Mouse (Mus musculus): ENCODE data around the gene Rev3l. TPM values are rescaled to one million over a fixed set of nuclear protein-coding genes. Genes with fewer than 3 reads are reported as not detected.
A peak's percentile ranks its signal among the peaks of the same experiment; 100 is the strongest.

The Rev3l gene
- total RNA-seq (2021) = 10 to 100 TPM; 70.6 to 71.0 TPM

- peak; percentile 87 to 98 for DNase-seq (ENCODE audit: extremely low spot score in 1 of 2, low spot score in 2 of 2)
- intact Hi-C loops (cut with DNase I) = loop anchor here (5.0 to 10.0 kb wide), 5 partner anchors 100 to 557 kb away; no protein-coding TSS in a partner anchor
Measured at GRCm38 (mm10) chr10:39731736-39732265, at the start of gene Rev3l. Gene Rev3l, plus strand, starts transcription at chr10:39732118.

GRCm38 (mm10) chr10:39682556-39682955 lies 49.4 kb upstream of the Rev3l start:
- intact Hi-C loops (cut with DNase I) = no loop called here
- DNase-seq (ENCODE audit: extremely low spot score in 1 of 2, low spot score in 2 of 2) = no peak

- intact Hi-C loops (cut with DNase I) = no loop called here
- no peak for DNase-seq (ENCODE audit: extremely low spot score in 1 of 2, low spot score in 2 of 2)
Measured at GRCm38 (mm10) chr10:39683481-39683880, 48.4 kb upstream of the Rev3l start.

DNA sequence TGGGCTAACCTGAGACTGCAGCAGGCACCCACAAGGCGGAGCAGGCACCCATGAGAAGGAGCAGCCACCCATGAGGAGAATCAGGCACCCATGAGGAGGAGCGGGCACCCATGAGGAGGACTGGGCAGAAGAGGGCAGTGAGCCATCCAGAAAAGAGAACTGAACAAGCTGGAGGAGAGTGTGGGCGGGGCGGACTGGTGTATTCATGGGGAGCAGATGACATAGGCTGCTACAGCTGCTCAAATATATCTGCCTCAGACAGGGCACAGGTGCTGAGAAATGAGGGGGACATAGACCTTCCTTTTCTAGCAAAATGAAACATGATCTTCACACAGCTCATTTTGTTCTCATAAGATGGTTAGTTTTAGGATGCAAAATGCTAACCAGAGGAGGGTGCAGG lies 45.1 kb upstream of the Rev3l start:
- peak in 1 of 2 experiments; percentile 44 for DNase-seq (ENCODE audit: extremely low spot score in 1 of 2, low spot score in 2 of 2)
- intact Hi-C loops (cut with DNase I) = no loop called here

- no peak for DNase-seq (ENCODE audit: extremely low spot score in 1 of 2, low spot score in 2 of 2)
- intact Hi-C loops (cut with DNase I) = no loop called here
Measured at GRCm38 (mm10) chr10:39687851-39688250, 44.1 kb upstream of the Rev3l start.

DNA sequence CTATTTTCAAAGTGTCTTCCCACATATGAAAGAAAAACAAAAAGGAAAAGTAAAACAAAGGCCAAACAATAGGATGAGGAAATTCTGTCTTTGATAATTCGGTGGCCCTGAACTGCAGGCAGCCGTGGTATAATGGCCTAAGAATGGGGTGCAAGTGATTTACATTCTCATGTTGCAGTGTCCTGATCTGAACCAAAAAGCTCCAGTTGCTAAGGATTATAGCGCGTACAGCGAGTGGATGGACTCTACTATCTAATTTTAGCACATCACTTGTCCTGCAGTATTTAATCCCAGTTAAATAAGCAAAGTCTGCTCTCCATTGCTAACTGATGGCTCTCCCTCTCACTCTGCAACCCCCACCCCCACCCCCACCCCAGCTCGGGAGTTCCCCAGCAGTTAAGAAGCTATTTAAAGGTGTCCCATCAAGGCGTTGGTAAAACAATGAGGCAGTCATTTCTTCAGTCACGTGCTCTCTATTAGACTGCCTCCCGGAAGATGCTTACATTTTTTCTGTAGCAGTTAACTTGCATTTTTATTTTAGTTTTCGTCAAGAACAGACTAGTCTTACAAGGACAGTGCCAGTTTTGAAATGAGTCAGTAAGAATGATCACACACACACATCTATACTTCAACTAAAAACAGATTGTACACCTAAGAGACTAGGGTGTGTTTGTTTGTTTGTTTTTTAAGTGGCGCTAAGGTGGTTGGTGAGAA lies 40.4 kb upstream of the Rev3l start:
- no peak for DNase-seq (ENCODE audit: extremely low spot score in 1 of 2, low spot score in 2 of 2)
- intact Hi-C loops (cut with DNase I) = no loop called here

- intact Hi-C loops (cut with DNase I) = no loop called here
- DNase-seq (ENCODE audit: extremely low spot score in 1 of 2, low spot score in 2 of 2) = no peak
Measured at GRCm38 (mm10) chr10:39692152-39692551, 39.8 kb upstream of the Rev3l start.

GRCm38 (mm10) chr10:39707717-39708510 lies 24.0 kb upstream of the Rev3l start:
- intact Hi-C loops (cut with DNase I) = no loop called here
- DNase-seq (ENCODE audit: extremely low spot score in 1 of 2, low spot score in 2 of 2) = no peak

DNA sequence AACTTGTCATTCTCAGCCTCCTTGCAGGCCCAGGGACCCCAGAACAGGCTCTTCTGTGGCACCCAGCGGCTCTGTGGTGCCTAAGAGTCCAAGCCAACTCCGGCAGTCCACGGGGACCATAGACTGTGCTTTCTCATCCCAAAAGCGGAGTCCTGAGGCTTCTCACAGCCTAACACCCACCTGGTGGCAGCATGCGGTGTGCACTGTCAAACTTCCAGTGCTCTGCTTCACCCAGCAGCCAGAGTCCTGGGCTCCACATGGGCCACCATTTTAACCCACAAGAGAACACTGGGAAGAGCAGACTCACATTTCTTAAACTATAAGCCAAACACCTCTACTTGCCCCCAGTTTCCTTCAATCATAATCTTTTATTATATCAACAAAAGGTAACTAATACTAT lies 15.0 kb upstream of the Rev3l start:
- intact Hi-C loops (cut with DNase I) = no loop called here

DNA sequence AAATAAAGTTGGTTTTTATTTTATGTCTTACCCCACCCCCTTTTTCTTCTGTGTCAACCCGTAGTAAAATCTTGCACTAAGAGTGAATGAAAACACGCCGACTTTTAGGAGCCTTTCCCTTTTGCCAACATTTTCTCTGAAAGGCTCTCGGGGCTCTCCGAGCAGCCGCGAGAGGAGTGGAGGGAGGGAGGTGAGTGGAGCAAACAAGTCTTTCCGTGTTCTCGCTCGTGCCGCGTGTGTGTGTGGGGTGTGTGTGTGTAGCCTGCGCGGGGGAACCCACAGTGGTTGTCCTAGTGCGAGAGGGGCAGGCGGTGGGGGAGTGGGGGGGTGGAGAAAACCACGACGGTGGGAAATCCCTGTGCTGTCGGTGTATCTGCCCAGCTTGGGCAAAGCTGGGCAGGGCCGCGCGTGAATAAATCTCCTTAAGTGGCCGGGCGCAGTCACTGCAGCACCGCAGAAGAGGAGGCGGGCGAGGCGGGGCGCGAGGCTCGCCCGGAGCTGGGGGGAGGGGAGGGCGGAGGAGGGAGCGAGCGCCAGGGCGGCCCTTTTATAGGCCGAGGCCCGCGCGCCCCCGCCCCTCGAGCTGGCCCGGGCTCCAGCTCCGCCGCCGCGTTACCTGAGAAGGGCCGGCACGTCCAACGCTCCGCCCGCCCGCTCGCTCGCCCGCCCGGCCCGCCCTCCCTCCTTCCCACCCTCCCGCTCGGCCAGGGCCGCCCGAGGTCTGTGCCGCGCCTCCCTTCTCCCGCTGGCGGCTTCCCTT lies 762 bp upstream of the Rev3l start:
- DNase-seq (ENCODE audit: extremely low spot score in 1 of 2, low spot score in 2 of 2) = peak; percentile 77 to 97
- intact Hi-C loops (cut with DNase I) = loop anchor here (5.0 to 10.0 kb wide), 5 partner anchors 99 to 556 kb away; no protein-coding TSS in a partner anchor

More for the DNA sequence above, 15.0 kb upstream of the Rev3l start:
- DNase-seq (ENCODE audit: extremely low spot score in 1 of 2, low spot score in 2 of 2) = no peak

DNA sequence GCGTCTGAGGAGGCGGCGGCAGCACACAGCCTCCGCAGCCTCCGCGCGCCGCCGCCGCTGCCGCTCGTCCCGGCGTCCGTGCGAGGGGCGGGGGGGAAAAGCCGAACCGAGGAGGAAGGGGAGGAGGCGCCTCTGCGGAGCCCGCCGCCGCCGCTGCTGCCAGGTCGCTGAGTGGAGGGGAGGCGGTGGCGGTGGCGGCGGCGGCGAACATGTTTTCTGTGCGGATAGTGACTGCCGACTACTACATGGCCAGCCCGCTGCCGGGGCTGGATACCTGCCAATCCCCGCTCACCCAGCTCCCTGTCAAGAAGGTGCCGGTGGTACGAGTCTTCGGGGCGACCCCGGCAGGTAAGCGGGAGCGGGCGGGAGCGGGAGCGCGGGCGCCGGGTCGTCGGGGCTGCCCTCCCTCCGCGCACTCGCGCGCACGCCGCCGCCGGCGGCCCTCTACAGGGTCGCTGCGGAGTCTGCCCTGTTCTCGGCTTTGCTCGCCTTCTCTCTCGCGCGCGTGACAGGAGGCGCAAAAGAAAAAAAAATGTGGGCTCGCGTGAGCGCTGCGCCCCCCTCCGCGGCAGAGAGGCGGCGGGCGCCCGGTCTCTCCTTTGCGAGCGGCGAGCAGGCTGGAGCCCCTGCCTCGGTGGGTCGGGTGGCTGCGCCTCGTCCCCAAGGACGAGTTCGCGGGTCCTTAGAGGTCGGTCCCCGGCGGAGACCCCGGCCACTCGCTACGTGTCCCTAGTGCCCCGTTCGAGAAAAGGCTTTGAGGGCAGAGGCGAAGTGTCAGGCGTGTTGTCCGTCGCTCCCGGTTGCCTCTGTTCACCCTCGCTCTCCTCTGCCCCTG lies 565 bp downstream of the Rev3l start:
- intact Hi-C loops (cut with DNase I) = loop anchor here (5.0 to 10.0 kb wide), 5 partner anchors 100 to 558 kb away; no protein-coding TSS in a partner anchor
- peak; percentile 73 to 91 for DNase-seq (ENCODE audit: extremely low spot score in 1 of 2, low spot score in 2 of 2)

- intact Hi-C loops (cut with DNase I) = loop anchor here (5.0 to 10.0 kb wide), 5 partner anchors 101 to 558 kb away; no protein-coding TSS in a partner anchor
- no peak for DNase-seq (ENCODE audit: extremely low spot score in 1 of 2, low spot score in 2 of 2)
Measured at GRCm38 (mm10) chr10:39733101-39733399, 1.1 kb downstream of the Rev3l start.

- intact Hi-C loops (cut with DNase I) = loop anchor here (5.0 to 10.0 kb wide), 5 partner anchors 101 to 559 kb away; no protein-coding TSS in a partner anchor
- no peak for DNase-seq (ENCODE audit: extremely low spot score in 1 of 2, low spot score in 2 of 2)
Measured at GRCm38 (mm10) chr10:39733421-39733930, 1.6 kb downstream of the Rev3l start.

DNA sequence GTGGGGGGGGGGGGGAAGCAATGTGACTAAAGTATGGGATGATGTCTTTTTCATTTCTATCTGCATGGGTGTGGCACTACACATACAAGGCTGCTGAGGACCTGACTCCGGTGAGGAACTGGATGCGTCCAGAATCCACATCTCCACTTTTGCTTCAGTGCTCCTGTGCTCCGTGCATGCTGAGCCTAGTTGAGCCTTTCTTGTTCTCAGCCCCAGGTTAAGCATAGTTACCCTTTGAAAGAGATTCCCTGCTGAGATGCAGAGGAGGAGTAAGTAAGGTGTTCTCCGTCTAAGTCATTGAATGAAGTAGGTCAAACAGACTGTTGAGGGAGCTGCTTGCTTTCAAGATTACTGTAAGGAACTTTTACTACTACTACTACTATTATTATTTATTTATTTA lies 4.3 kb downstream of the Rev3l start:
- intact Hi-C loops (cut with DNase I) = loop anchor here (10.0 kb wide), 3 partner anchors 351 to 561 kb away; no protein-coding TSS in a partner anchor
- no peak for DNase-seq (ENCODE audit: extremely low spot score in 1 of 2, low spot score in 2 of 2)

GRCm38 (mm10) chr10:39742057-39742456 lies 10.1 kb downstream of the Rev3l start:
- intact Hi-C loops (cut with DNase I) = no loop called here
- no peak for DNase-seq (ENCODE audit: extremely low spot score in 1 of 2, low spot score in 2 of 2)

DNA sequence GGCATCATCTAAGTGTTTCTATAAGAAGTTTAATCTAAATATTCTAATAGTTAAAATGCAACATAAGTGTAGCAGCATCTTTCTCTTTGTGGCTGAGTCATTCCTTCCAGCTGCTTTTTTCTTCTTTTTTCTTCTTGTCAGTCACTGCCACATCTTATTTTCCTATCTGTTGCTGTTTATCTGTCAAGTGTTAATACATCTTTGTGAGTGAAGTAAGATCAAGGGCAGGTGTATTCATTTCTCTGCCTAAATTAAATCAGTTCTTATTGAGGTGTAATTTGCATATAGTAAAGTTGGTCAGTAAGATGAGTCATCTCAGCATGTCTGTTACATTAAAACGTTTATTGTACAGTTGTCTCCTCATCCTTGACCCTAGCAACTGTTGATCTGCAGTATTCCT lies 32.8 kb downstream of the Rev3l start:
- intact Hi-C loops (cut with DNase I) = no loop called here

DNA sequence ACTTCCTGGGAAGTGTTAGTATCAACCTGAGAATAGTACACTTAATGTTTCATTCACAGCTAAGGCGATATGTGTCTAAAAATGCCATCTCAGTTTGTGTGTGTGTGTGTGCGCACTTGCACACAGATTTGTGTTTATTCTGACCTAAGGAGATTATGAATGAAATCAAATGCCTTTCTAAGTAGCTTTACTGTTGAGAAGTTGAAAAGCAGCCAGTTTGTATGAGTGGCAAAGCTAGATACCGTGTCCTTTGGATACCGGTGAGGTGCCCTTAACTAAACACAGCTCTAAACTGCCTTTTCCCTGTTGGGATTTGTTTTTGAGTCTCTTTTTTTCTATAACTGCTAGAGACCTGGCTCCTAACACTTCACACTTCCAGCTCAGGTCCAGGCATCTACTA lies 34.8 kb downstream of the Rev3l start:
- no peak for DNase-seq (ENCODE audit: extremely low spot score in 1 of 2, low spot score in 2 of 2)
- intact Hi-C loops (cut with DNase I) = no loop called here

More for the DNA sequence above, 32.8 kb downstream of the Rev3l start:
- no peak for DNase-seq (ENCODE audit: extremely low spot score in 1 of 2, low spot score in 2 of 2)

DNA sequence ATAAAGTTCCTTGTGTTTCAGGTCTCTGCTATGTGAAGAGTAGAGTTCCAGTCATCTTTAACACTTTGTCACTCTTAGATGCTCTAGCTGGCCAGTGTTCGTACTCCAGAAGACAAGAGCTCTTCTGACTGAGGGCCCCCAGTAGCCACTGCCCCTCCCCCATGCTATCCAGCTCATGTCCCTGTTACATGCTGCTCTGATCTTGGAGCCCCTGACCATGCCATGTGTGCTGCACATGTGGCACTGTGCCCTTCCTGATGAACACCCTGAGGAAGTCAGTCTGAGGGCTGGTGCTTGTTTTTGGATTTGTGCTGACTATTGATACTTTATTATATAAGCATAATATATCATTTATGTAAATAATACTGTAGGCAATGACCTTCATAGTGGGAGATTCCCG lies 40.3 kb downstream of the Rev3l start:
- DNase-seq (ENCODE audit: extremely low spot score in 1 of 2, low spot score in 2 of 2) = peak in 1 of 2 experiments; percentile 24
- intact Hi-C loops (cut with DNase I) = no loop called here
